Mouse (Mus musculus) liver, postnatal 0 days (tissue): ENCODE results near the gene Apold1.

Experiments
- CTCF ChIP-seq: sonication (generic); IDR thresholded peaks from 2 replicates; pipeline ENCODE4 v1.5.1; 2016; ENCODE audit warnings: antibody characterized with exemption, low read depth
- EP300 ChIP-seq: IDR thresholded peaks from 2 replicates; pipeline ENCODE4 v1.6.1; 2016; ENCODE audit warnings: antibody characterized with exemption, low read depth, mild to moderate bottlenecking

GRCm38 (mm10) chr6:134990674-134991073 is 9.2 kb downstream of the Apold1 start:
- TF ChIP-seq EP300: no peak
- TF ChIP-seq CTCF: no peak
